In genomic region chr9:62553366-62553940, GRCm38 (mm10) we compare ENCODE assay signal across 8 mouse cellular contexts. TPM values are rescaled to one million over a fixed set of nuclear protein-coding genes. Genes with fewer than 3 reads are reported as not detected.
DNase-seq lines count a peak whose midpoint lies in the region; ATAC-seq and TF ChIP-seq lines count a peak whose summit lies in the region.

No protein-coding gene starts in this region.

- peaks cover 15% of the 10 kb centered on the region for H3K4me1 ChIP-seq in midbrain, embryonic 14.5 days (ENCODE audit: control insufficient read depth, insufficient read depth, low read length)
- H3K4me1 ChIP-seq in midbrain, embryonic 13.5 days (replicated peaks), result peaks cover 23% of the 10 kb centered on the region
- H3K4me1 ChIP-seq in limb, embryonic 14.5 days (ENCODE audit: control insufficient read depth, insufficient read depth, low read length), result no peaks in the 10 kb centered on the region
- no peaks in the 10 kb centered on the region; the same call in 1 of the 2 replicates for H3K4me1 ChIP-seq in small intestine, adult 2 months (ENCODE audit: control insufficient read depth, insufficient read depth, insufficient read length, low read length)

- ATAC-seq in CD4-positive, CD25-positive, alpha-beta regulatory T cell, adult 4 months, result no peak
- no peak for ATAC-seq in midbrain, embryonic 14.5 days (ENCODE audit: low FRiP score, low TSS enrichment)
- ATAC-seq in midbrain, embryonic 13.5 days, result no peak
- no peak for ATAC-seq in limb, embryonic 14.5 days (ENCODE audit: low FRiP score, low read depth)

- peak; percentile 72 for DNase-seq in CD4-positive, CD25-positive, alpha-beta regulatory T cell, adult 2 months (ENCODE audit: low read depth, low spot score)
- DNase-seq in midbrain, embryonic 14.5 days, result peak; percentile 75
- DNase-seq in cerebellum, adult 9-11 months, result peak; percentile 86
- peak; percentile 70 to 85 for DNase-seq in heart, postnatal 10 days
- DNase-seq in limb, embryonic 14.5 days (ENCODE audit: low spot score), result peak; percentile 38

- no peaks in the 10 kb centered on the region for H3K36me3 ChIP-seq in midbrain, embryonic 14.5 days (ENCODE audit: control insufficient read depth, insufficient read depth, low read length)
- H3K36me3 ChIP-seq in midbrain, embryonic 13.5 days, result no peaks in the 10 kb centered on the region
- no peaks in the 10 kb centered on the region for H3K36me3 ChIP-seq in limb, embryonic 14.5 days (ENCODE audit: control insufficient read depth, insufficient read depth, low read length)
- H3K36me3 ChIP-seq in small intestine, adult 2 months (ENCODE audit: control insufficient read depth, insufficient read depth, low read length), result no peaks in the 10 kb centered on the region

- no peak overlapping the region for H3K4me2 ChIP-seq in midbrain, embryonic 14.5 days (ENCODE audit: low read length)
- no peak overlapping the region for H3K4me2 ChIP-seq in midbrain, embryonic 13.5 days (replicated peaks)
- no peak overlapping the region for H3K4me2 ChIP-seq in limb, embryonic 14.5 days (replicated peaks; ENCODE audit: low read depth, low read length, severe bottlenecking)

- no peak for TF ChIP-seq POLR2A in limb, embryonic 14.5 days (IDR thresholded peaks at IDR 0.05; ENCODE audit: borderline replicate concordance, extremely low read depth, insufficient read depth, insufficient read length)
- TF ChIP-seq POLR2A in small intestine, adult 2 months (IDR thresholded peaks at IDR 0.05; ENCODE audit: low read depth, low read length), result no peak

- intact Hi-C loops in heart, postnatal 10 days (cut with DNase I), result loop anchor here (1.0 to 10.0 kb wide), 4 partner anchors 136 to 509 kb away; no protein-coding TSS in a partner anchor

- WGBS in midbrain, embryonic 14.5 days, result 37% methylated on average over 7 of the region's 7 CpGs
- 33% methylated on average over 7 of the region's 7 CpGs for WGBS in midbrain, embryonic 13.5 days
- WGBS in limb, embryonic 14.5 days, result 36% methylated on average over 7 of the region's 7 CpGs
- 29% methylated on average over 7 of the region's 7 CpGs for WGBS in small intestine, adult 2 months

- H3K9me3 ChIP-seq in midbrain, embryonic 14.5 days (ENCODE audit: control insufficient read depth, low read length), result no peaks in the 10 kb centered on the region
- H3K9me3 ChIP-seq in midbrain, embryonic 13.5 days, result no peaks in the 10 kb centered on the region
- H3K9me3 ChIP-seq in limb, embryonic 14.5 days (ENCODE audit: control insufficient read depth, low read length), result no peaks in the 10 kb centered on the region

- no peak overlapping the region for H3K4me3 ChIP-seq in midbrain, embryonic 14.5 days (replicated peaks; ENCODE audit: low read depth, low read length)
- no peak overlapping the region for H3K4me3 ChIP-seq in midbrain, embryonic 13.5 days (replicated peaks)
- H3K4me3 ChIP-seq in limb, embryonic 14.5 days (replicated peaks; ENCODE audit: low read length), result no peak overlapping the region
- no peak overlapping the region for H3K4me3 ChIP-seq in small intestine, adult 2 months (ENCODE audit: low read depth, low read length)

- no peaks in the 10 kb centered on the region for H3K27me3 ChIP-seq in midbrain, embryonic 14.5 days (ENCODE audit: control insufficient read depth, insufficient read depth, low read length)
- no peaks in the 10 kb centered on the region for H3K27me3 ChIP-seq in midbrain, embryonic 13.5 days
- no peaks in the 10 kb centered on the region for H3K27me3 ChIP-seq in limb, embryonic 14.5 days (ENCODE audit: control insufficient read depth, insufficient read depth, low read length)
- H3K27me3 ChIP-seq in small intestine, adult 2 months (ENCODE audit: control insufficient read depth, insufficient read depth, low read length), result no peaks in the 10 kb centered on the region

- peak; percentile 71; the same call in 1 of the 2 replicates for TF ChIP-seq CTCF in small intestine, adult 2 months (IDR thresholded peaks at IDR 0.05; ENCODE audit: extremely low read depth, insufficient read length, insufficient replicate concordance, low read depth, low read length)

- no peak overlapping the region for H3K27ac ChIP-seq in midbrain, embryonic 14.5 days (replicated peaks; ENCODE audit: low read depth, low read length)
- H3K27ac ChIP-seq in midbrain, embryonic 13.5 days, result no peak overlapping the region
- H3K27ac ChIP-seq in limb, embryonic 14.5 days (replicated peaks; ENCODE audit: low read depth, low read length), result no peak overlapping the region
- H3K27ac ChIP-seq in small intestine, adult 2 months (ENCODE audit: insufficient read depth, low read depth, low read length), result no peak overlapping the region

- H3K9ac ChIP-seq in midbrain, embryonic 14.5 days (replicated peaks; ENCODE audit: low read length), result no peak overlapping the region
- H3K9ac ChIP-seq in midbrain, embryonic 13.5 days (replicated peaks), result no peak overlapping the region
- H3K9ac ChIP-seq in limb, embryonic 14.5 days (ENCODE audit: low read depth, low read length, severe bottlenecking), result no peak overlapping the region

RNA-seq across cellular contexts. Expression of gene Coro2b, which starts 16.6 kb away (rescaled TPM):
- polyA plus RNA-seq in CD4-positive, CD25-positive, alpha-beta regulatory T cell, adult 4 months (2017; shearing (Covaris generic)), result 1 to 10 TPM; 2.7 to 3.6 TPM
- polyA plus RNA-seq in midbrain, embryonic 14.5 days (2014; fragmentation: Nextera tagmentation; extraction: Ambion mirVana), result 33.2 and 34.5 TPM in 2 replicates
- 28.4 and 34.7 TPM in 2 replicates for polyA plus RNA-seq in midbrain, embryonic 13.5 days (2015; fragmentation: Nextera tagmentation; extraction: Ambion mirVana)
- total RNA-seq in heart, postnatal 10 days (2021), result 10 to 100 TPM; 17.9 to 20.3 TPM
- polyA plus RNA-seq in limb, embryonic 14.5 days (2012; rRNA removed), result 20.8 and 29.8 TPM in 2 replicates
- 10.3 and 11.0 TPM in 2 replicates for polyA plus RNA-seq in limb, embryonic 14.5 days (2014; fragmentation: Nextera tagmentation; extraction: Ambion mirVana)
- polyA plus RNA-seq in small intestine, adult 2 months (2012; rRNA removed), result 1.8 and 2.7 TPM in 2 replicates
